Mouse (Mus musculus) hindbrain, embryonic 12.5 days (tissue): ENCODE data around the gene Tmem206. TPM values are rescaled to one million over a fixed set of nuclear protein-coding genes. Genes with fewer than 3 reads are reported as not detected.

Experiments
- ATAC-seq: fragments of 200-750 bp; cut with Nextera tagmentation; 2 replicates; pipeline ENCODE4 v1.8.0; 2017; ENCODE audit warnings: moderate TSS enrichment; ENCODE audit not compliant: low FRiP score
- H3K27ac ChIP-seq: fragments of 300-500 bp; sonication (generic); 2 replicates; pipeline ENCODE4 v1.5.1; 2016; ENCODE audit warnings: mild to moderate bottlenecking
- H3K27me3 ChIP-seq: fragments of 300-500 bp; sonication (generic); 2 replicates; pipeline ENCODE4 v1.6.1; 2016; ENCODE audit warnings: mild to moderate bottlenecking
- H3K36me3 ChIP-seq: fragments of 300-500 bp; sonication (generic); 2 replicates; pipeline ENCODE4 v1.6.1; 2016; ENCODE audit warnings: mild to moderate bottlenecking
- H3K4me1 ChIP-seq: fragments of 300-500 bp; sonication (generic); 2 replicates; pipeline ENCODE4 v1.6.1; 2016
- H3K4me2 ChIP-seq: fragments of 300-500 bp; sonication (generic); replicated peaks from 2 replicates; pipeline ENCODE4 v1.6.1; 2016; ENCODE audit warnings: mild to moderate bottlenecking
- H3K4me3 ChIP-seq: fragments of 300-500 bp; sonication (generic); 2 replicates; pipeline ENCODE4 v1.5.1; 2016; ENCODE audit warnings: mild to moderate bottlenecking
- H3K9ac ChIP-seq: fragments of 300-500 bp; sonication (generic); 2 replicates; pipeline ENCODE4 v1.6.1; 2016; ENCODE audit warnings: mild to moderate bottlenecking, moderate library complexity
- H3K9me3 ChIP-seq: fragments of 300-500 bp; sonication (generic); replicated peaks from 2 replicates; pipeline ENCODE4 v1.6.1; 2016; ENCODE audit warnings: mild to moderate bottlenecking
- WGBS: fragments of 180-500 bp; shearing (Covaris S2); methylation state at CpG from one replicate; pipeline ENCODE4 v1.1.7; 2016; 5-methylcytosine and 5-hydroxymethylcytosine counted together
- polyA plus RNA-seq: library from polyadenylated mRNA; unstranded; fragments of >200 nt; fragmentation: Nextera tagmentation; extraction: Ambion mirVana; gene quantifications from 2 replicates; pipeline ENCODE4 v1.2.1, GENCODE M21; 2016

The Tmem206 gene
- polyA plus RNA-seq, 1 experiment from 2014 or later: 35.1 TPM

DNA sequence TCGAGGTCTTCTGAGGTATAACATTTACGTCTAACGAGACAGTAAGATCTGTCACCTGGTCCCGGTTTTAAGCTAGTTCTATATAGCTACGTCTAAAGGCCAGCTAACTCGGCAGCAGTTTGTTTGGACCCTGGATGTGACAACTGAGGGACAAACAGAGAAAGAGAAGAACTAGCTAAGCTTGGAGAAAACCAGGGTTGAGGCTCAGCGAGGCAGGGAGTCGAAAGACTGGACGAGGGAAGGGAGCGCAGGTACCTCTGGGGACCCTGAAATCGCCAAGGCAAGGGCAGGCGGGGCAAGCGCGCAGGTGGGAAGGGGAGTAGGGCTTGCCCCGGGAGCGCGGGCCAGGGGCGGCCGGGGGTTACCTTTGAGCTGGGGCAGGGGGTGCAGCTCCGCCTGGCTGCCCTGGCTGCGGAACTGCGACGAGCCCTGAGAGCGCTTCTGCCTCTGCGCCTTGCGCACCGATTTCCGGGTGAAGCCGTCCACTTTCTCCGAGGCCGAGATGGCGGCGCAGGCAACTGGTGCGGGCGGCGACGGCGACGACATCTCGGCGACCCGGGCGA lies 70.2 kb downstream of the Tmem206 start:
- ATAC-seq: no peak
- H3K9ac ChIP-seq: peak overlapping the region; percentile 85
- 0 out of 2 replicates have a peak, but pooled peaks cover 4% of the 10 kb centered on the region for H3K27me3 ChIP-seq
- no peaks in the 10 kb centered on the region for H3K9me3 ChIP-seq
- WGBS: under 1% methylated on average over 43 of the region's 43 CpGs
- no peaks in the 10 kb centered on the region for H3K36me3 ChIP-seq
- H3K4me3 ChIP-seq: peak overlapping the region; percentile 79
- peak overlapping the region; percentile 78 for H3K27ac ChIP-seq
- H3K4me2 ChIP-seq: peak overlapping the region; percentile 71
- 0 out of 2 replicates have a peak, but pooled peaks cover 3% of the 10 kb centered on the region for H3K4me1 ChIP-seq

DNA sequence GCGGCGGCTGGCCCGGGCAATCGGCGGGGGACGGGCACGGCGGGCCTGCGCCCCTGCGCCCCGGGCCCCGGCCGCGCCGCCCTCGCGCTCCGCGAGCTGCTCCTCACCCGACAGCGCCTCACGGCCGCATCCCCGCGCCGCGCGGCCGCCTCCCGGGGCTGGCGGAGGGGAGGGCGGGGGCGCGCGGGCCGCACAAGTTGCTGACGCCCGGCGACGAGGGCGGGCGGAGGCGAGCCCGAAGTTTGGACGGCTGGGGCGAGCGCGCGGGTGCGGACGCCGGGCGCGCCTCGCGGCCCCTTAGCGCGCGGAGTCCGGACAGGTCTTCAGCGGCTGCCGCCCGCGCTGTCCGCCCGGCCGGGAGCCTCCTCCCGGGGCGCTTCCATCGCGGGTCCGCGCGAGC lies 70.7 kb downstream of the Tmem206 start:
- H3K4me2 ChIP-seq: peak overlapping the region; percentile 71
- ATAC-seq: peak; percentile 36
- H3K36me3 ChIP-seq: no peaks in the 10 kb centered on the region
- H3K4me3 ChIP-seq: peak overlapping the region; percentile 79
- H3K27ac ChIP-seq: peak overlapping the region; percentile 78
- H3K27me3 ChIP-seq: 0 out of 2 replicates have a peak, but pooled peaks cover 4% of the 10 kb centered on the region
- H3K9me3 ChIP-seq: no peaks in the 10 kb centered on the region
- 1% methylated on average over 50 of the region's 74 CpGs for WGBS
- 0 out of 2 replicates have a peak, but pooled peaks cover 3% of the 10 kb centered on the region for H3K4me1 ChIP-seq
- peak overlapping the region; percentile 85 for H3K9ac ChIP-seq

DNA sequence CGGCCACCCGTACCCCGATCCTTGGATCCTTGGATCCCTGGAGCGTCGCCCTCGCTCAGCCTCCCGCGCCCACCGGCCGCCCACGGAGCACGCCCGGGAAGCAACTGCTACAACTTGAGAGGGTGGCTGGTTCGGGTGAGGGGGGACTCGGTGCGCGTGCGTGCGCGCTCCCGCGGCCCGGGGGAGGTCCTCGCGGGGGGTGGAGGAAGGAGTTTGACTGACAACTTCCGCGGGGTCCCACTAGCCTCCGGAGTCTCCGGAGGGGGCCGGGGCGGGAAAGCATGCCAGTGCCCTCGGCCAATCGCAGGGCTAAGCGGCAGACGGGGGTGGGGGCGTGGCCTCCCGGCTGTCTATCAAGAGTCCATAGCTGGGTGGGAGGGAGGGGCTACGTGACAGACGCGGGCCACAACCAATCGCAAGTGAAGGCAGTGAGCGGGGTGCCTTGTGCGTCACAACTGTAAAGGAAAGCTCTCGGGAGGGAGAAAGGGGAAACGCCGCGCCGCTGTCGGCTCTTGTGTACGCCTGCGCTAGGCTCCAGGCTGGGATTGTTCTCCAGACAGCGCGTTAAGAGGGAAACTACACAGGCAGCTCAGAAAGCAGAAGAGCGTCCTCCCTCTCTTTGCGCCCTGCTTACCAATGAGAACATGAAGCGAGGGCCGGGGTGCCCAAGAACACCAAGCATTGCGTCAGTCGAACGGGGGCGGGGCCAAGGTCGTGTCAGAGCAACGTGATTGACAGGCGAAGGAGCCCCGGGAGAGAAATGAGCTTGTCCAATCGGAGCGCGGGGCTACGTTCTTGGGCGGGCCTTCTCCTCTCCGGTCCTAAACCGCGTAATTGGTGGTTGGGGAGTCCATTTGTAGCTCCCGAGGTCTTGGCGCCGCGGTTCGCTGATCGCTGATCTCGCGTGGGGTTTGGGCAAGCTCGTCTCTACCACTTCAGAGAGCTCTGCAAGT lies 71.5 kb downstream of the Tmem206 start:
- ATAC-seq: peak; percentile 99
- no peaks in the 10 kb centered on the region for H3K9me3 ChIP-seq
- peak overlapping the region; percentile 71 for H3K4me2 ChIP-seq
- H3K4me1 ChIP-seq: 0 out of 2 replicates have a peak, but pooled peaks cover 3% of the 10 kb centered on the region
- no peaks in the 10 kb centered on the region for H3K36me3 ChIP-seq
- H3K27ac ChIP-seq: peak overlapping the region; percentile 92
- H3K27me3 ChIP-seq: 0 out of 2 replicates have a peak, but pooled peaks cover 4% of the 10 kb centered on the region
- WGBS: under 1% methylated on average over 82 of the region's 82 CpGs
- peak overlapping the region; percentile 85 for H3K9ac ChIP-seq
- peak overlapping the region; percentile 79 for H3K4me3 ChIP-seq

Other genes with a start within 250 kb of the Tmem206 start
- gene Batf3, start 228.1 kb upstream of the Tmem206 start, polyA plus RNA-seq: 2.8 and 3.8 TPM in 2 replicates
- not detected in 2 replicates for gene Fam71a, start 161.1 kb upstream of the Tmem206 start, polyA plus RNA-seq
- gene Atf3, start 107.9 kb upstream of the Tmem206 start, polyA plus RNA-seq: 1.9 and 2.7 TPM in 2 replicates
- 81.0 and 87.3 TPM in 2 replicates for gene Nenf, start 7.7 kb upstream of the Tmem206 start, polyA plus RNA-seq
- gene Ppp2r5a, start 77.4 kb downstream of the Tmem206 start, polyA plus RNA-seq: 13.9 and 14.9 TPM in 2 replicates
- gene Dtl, start 249.6 kb downstream of the Tmem206 start, polyA plus RNA-seq: 38.9 and 39.9 TPM in 2 replicates
- gene Ints7, start 249.7 kb downstream of the Tmem206 start, polyA plus RNA-seq: 64.4 and 68.4 TPM in 2 replicates